ENCODE assay signal across 26 mouse cellular contexts in the genomic region with DNA sequence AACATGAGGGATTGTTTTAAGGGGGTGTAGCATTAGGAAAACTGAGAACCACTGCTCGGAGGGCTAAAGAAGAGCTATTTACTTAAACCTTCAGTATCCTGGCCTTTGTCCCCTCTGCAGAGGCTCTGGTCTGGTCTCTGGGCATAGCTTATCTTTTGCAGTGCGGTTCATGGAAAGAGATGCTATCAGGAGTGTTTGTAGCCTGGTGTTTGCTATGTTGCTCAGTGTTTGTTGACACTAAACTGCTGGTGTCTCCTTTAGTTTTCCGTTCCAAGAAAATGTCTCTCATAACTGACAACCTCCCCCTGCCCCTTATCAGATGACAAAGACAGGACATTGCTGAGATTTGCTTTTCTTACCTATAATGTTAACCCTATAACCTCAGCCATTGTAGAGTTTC. TPM values are rescaled to one million over a fixed set of nuclear protein-coding genes. Genes with fewer than 3 reads are reported as not detected.
A peak's percentile ranks its signal among the peaks of the same experiment; 100 is the strongest.
DNase-seq lines count a peak whose midpoint lies in the region; ATAC-seq and TF ChIP-seq lines count a peak whose summit lies in the region.
"Had no signal": no experiment of that assay in that cellular context is flagged by ENCODE, and none has a peak within 500 bp of the region (broad histone marks: within the 10 kb centered on the region; RNA-seq: fewer than 3 reads in every experiment).

No protein-coding gene starts in this region.

- H3K9ac ChIP-seq in limb, embryonic 12.5 days (replicated peaks): no peak overlapping the region
- no peak overlapping the region for H3K9ac ChIP-seq in liver, embryonic 15.5 days
- H3K9ac ChIP-seq: forebrain, embryonic 15.5 days; lung, embryonic 14.5 days had no signal

- no peaks in the 10 kb centered on the region for H3K9me3 ChIP-seq in limb, embryonic 12.5 days
- no peaks in the 10 kb centered on the region for H3K9me3 ChIP-seq in liver, embryonic 15.5 days (replicated peaks)
- H3K9me3 ChIP-seq: forebrain, embryonic 15.5 days had no signal

- no peak for ATAC-seq in limb, embryonic 12.5 days (ENCODE audit: insufficient number of reproducible peaks, insufficient read depth, low FRiP score, low TSS enrichment, low read depth)
- peak; percentile 45; the same call in 1 of the 2 replicates for ATAC-seq in liver, embryonic 15.5 days (ENCODE audit: insufficient read depth)
- ATAC-seq: forebrain, embryonic 15.5 days; hindbrain, embryonic 16.5 days; midbrain, embryonic 16.5 days had no signal

- H3K36me3 ChIP-seq in limb, embryonic 12.5 days: no peaks in the 10 kb centered on the region
- H3K36me3 ChIP-seq in liver, embryonic 15.5 days (replicated peaks): no peaks in the 10 kb centered on the region
- H3K36me3 ChIP-seq: forebrain, embryonic 15.5 days had no signal

- no peaks in the 10 kb centered on the region for H3K27me3 ChIP-seq in limb, embryonic 12.5 days
- no peaks in the 10 kb centered on the region for H3K27me3 ChIP-seq in liver, embryonic 15.5 days
- H3K27me3 ChIP-seq: forebrain, embryonic 15.5 days had no signal

- H3K4me3 ChIP-seq in lung, adult 2 months (replicated peaks; ENCODE audit: extremely low read depth, low read depth, low read length): no peak overlapping the region
- no peak overlapping the region for H3K4me3 ChIP-seq in limb, embryonic 12.5 days (replicated peaks)
- no peak overlapping the region for H3K4me3 ChIP-seq in liver, embryonic 15.5 days (replicated peaks)
- H3K4me3 ChIP-seq: forebrain, embryonic 15.5 days had no signal

- TF ChIP-seq CTCF in lung, adult 2 months (IDR thresholded peaks at IDR 0.05; ENCODE audit: insufficient read depth, low read length): no peak

- no peak for DNase-seq in lung, adult 2 months
- no peak for DNase-seq in lung, postnatal 4 days
- peak; percentile 71 for DNase-seq in lung, postnatal 36 days
- no peak for DNase-seq in cerebellum, adult 9-11 months
- no peak for DNase-seq in urinary bladder, adult 2 months (ENCODE audit: low spot score)
- DNase-seq in kidney, adult 18-20 months: no peak
- DNase-seq: adrenal gland, postnatal 25 days; B cell, adult 2 months; cerebellum, adult 11-12 months; cerebellum, postnatal 10 days; kidney, adult 2 months; kidney, postnatal 36 days; left cerebral cortex, postnatal 4 days; lung, embryonic 14.5 days; right cerebral cortex, adult 18-20 months; right cerebral cortex, postnatal 4 days; thymus, adult 18-20 months; thymus, postnatal 4 days had no signal

- H3K27ac ChIP-seq in limb, embryonic 12.5 days: 0 out of 2 replicates have a peak overlapping the region, but pooled peaks have one; percentile 41
- no peak overlapping the region for H3K27ac ChIP-seq in liver, embryonic 15.5 days (replicated peaks)
- H3K27ac ChIP-seq: forebrain, embryonic 15.5 days; stomach, postnatal 0 days had no signal

- peaks cover 12% of the 10 kb centered on the region for H3K4me1 ChIP-seq in lung, adult 2 months (ENCODE audit: control insufficient read depth, insufficient read depth, low read length)
- peaks cover 27% of the 10 kb centered on the region for H3K4me1 ChIP-seq in limb, embryonic 12.5 days (replicated peaks)
- H3K4me1 ChIP-seq in liver, embryonic 15.5 days (replicated peaks): peaks cover 6% of the 10 kb centered on the region
- H3K4me1 ChIP-seq: forebrain, embryonic 15.5 days had no signal

- 0 out of 2 replicates have a peak, but pooled peaks have one; percentile 30 for TF ChIP-seq POLR2A in lung, adult 2 months (IDR thresholded peaks at IDR 0.05; ENCODE audit: borderline replicate concordance, extremely low read depth, low read depth, low read length)

- no peak overlapping the region for H3K4me2 ChIP-seq in limb, embryonic 12.5 days
- H3K4me2 ChIP-seq in liver, embryonic 15.5 days: no peak overlapping the region
- H3K4me2 ChIP-seq: forebrain, embryonic 15.5 days; lung, embryonic 14.5 days; midbrain, embryonic 11.5 days had no signal

- 31% methylated on average over 3 of the region's 3 CpGs for WGBS in lung, adult 2 months
- WGBS in limb, embryonic 12.5 days: 72% methylated on average over 3 of the region's 3 CpGs
- WGBS in liver, embryonic 15.5 days (ENCODE audit: insufficient replicate concordance): 38% methylated on average over 3 of the region's 3 CpGs

RNA-seq across cellular contexts. Expression of a gene that starts 8.7 kb away (rescaled TPM):
- 173 and 219 TPM in 2 replicates for polyA plus RNA-seq in lung, adult 2 months (2012; rRNA removed)
- 3.2 and 4.7 TPM in 2 replicates for polyA plus RNA-seq in limb, embryonic 12.5 days (2016; fragmentation: Nextera tagmentation; extraction: Ambion mirVana)
- polyA plus RNA-seq in liver, embryonic 15.5 days (2015; fragmentation: Nextera tagmentation; extraction: Ambion mirVana): 29.4 and 34.5 TPM in 2 replicates
- polyA plus RNA-seq in urinary bladder, adult 2 months (2012; rRNA removed): 120 and 150 TPM in 2 replicates

RNA-seq across cellular contexts. Expression of a gene that starts 23.4 kb away (rescaled TPM):
- polyA plus RNA-seq in lung, adult 2 months (2012; rRNA removed): 147 and 240 TPM in 2 replicates
- 0.05 TPM in 1 of 2 replicates, not detected in the other for polyA plus RNA-seq in limb, embryonic 12.5 days (2016; fragmentation: Nextera tagmentation; extraction: Ambion mirVana)
- 0.13 and 0.14 TPM in 2 replicates for polyA plus RNA-seq in liver, embryonic 15.5 days (2015; fragmentation: Nextera tagmentation; extraction: Ambion mirVana)
- polyA plus RNA-seq in urinary bladder, adult 2 months (2012; rRNA removed): 249 and 256 TPM in 2 replicates
- polyA plus RNA-seq: midbrain, embryonic 11.5 days; neural tube, embryonic 11.5 days had no signal

Comparison
In these comparisons a context has a peak if more than half of its experiments do, and no peak if none do; other contexts are left out.
1. RNA of a gene that starts 23.4 kb away (polyA plus RNA-seq): 249 to 256 TPM in urinary bladder, adult 2 months and 147 to 240 TPM in lung, adult 2 months; 0.13 to 0.14 TPM in liver, embryonic 15.5 days and 0.05 TPM in limb, embryonic 12.5 days; every median in the first group is over 100 times any median in the second.